Mouse (Mus musculus) kidney, adult 9 months (tissue): ENCODE data around the gene Aph1c.
"Not testable (repeated sequence)": the region's sequence is repeated elsewhere in the genome, so short reads cannot be mapped to it uniquely, and the experiment has no call there.

Experiments
- DNase-seq: peaks from one replicate; pipeline ENCODE4 v3.0.0; 2022

Aph1c gene

GRCm38 (mm10) chr9:66834318-66835096, at the start of gene Aph1c:
Gene Aph1c (minus strand): TSS chr9:66834726.
- peak; percentile 100 for DNase-seq

- no peak for DNase-seq
Measured at GRCm38 (mm10) chr9:66883500-66883899, 49.0 kb upstream of the Aph1c start.

- peak; percentile 16 for DNase-seq
Measured at GRCm38 (mm10) chr9:66882406-66882821, 47.9 kb upstream of the Aph1c start.

- DNase-seq = no peak
Measured at GRCm38 (mm10) chr9:66881858-66882257, 47.3 kb upstream of the Aph1c start.

GRCm38 (mm10) chr9:66880752-66881151, 46.2 kb upstream of the Aph1c start:
- DNase-seq = no peak

GRCm38 (mm10) chr9:66879486-66879885, 45.0 kb upstream of the Aph1c start:
- no peak for DNase-seq

- no peak for DNase-seq
Measured at GRCm38 (mm10) chr9:66878899-66879298, 44.4 kb upstream of the Aph1c start.

DNA sequence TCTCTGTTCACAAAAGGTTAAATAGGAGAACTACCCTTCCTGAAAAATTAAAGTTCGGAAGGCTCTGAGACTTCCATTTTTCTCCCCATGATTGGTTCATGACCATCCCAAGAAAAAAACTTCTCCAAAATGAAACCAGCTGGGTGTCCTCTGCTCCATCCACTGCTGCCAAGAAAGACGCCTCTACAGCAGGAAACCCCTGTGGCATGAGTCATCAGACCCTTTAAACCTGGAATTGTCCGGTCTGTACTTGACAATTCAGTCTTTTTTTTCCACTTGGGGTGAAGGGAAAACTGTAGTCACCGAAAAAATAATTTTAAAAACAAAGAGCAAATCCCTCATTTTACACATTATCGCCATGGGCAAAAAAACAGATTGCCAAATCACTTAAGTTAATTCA, 42.1 kb upstream of the Aph1c start:
- DNase-seq = peak; percentile 51

DNA sequence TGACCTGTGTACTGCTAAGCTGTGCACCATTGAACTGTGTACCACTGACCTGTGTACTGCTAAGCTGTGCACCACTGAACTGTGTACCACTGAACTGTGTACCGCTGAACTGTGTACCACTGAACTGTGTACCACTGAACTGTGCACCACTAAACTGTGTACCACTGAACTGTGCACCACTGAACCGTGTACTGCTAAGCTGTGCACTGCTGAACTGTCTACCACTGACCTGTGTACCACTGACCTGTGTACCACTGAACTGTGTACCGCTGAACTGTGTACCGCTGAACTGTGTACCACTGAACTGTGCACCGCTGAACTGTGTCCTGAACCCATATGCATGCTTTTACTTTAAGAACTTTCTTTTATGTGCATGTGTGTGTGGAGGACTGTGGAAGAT, 39.8 kb upstream of the Aph1c start:
- no peak for DNase-seq

DNA sequence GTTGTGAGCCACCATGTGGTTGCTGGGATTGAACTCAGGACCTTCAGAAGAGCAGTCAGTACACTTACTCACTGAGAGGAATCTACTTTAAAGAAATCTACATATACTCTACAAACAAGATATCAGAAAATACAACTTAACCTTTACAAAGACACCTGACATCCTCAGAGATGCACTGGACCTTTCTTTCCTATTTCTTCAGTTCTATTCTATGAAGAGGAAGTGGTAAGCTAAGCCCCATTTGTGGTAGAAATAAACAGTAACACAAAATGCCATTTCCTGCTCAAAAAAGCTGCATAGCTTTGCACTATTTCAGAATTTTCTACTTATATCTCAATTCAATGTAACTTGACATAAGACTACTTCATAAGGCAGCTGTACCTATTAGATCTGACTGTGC, 39.0 kb upstream of the Aph1c start:
- no peak for DNase-seq

- DNase-seq = not testable (repeated sequence)
Measured at GRCm38 (mm10) chr9:66873009-66873408, 38.5 kb upstream of the Aph1c start.

- peak; percentile 48 for DNase-seq
Measured at GRCm38 (mm10) chr9:66872015-66872727, 37.6 kb upstream of the Aph1c start.

- no peak for DNase-seq
Measured at GRCm38 (mm10) chr9:66864708-66865107, 30.2 kb upstream of the Aph1c start.

DNA sequence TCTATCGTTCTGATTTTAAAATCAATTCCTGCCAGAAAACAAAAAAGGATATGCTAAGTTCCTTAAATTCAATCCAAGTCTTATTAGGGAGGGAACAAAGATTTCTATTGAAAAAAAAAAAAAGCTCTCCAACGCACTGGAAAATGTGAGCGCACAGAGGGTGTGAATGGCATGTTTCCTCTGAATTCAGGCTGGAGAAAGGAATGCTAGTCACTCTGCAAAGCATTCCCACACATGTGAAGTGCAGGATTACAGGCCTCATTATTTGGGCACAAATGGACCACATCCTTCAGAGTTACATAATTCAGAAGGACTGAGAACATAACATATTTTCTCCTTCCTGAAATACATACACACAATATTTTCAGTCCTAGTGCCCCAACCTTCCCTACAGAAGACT, 28.9 kb upstream of the Aph1c start:
- DNase-seq = no peak

DNA sequence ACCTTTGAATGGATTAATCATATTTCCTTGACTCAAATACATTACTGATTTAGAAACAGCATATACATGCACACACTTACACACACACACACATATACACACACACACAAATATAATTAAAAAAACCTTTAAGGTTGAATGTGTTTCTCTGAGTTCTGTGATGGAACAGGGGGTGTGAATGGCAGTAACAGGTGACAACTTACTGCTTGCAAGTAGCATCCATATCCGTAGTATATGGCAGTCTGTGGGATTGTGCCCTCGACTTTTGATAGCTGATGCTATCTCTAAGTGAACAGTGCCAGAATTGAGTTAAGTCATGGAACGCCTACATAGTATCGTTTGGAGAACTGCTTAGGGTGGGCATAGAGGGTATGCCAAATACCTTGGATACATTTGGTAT, 27.7 kb upstream of the Aph1c start:
- DNase-seq = no peak

GRCm38 (mm10) chr9:66861104-66861767, 26.7 kb upstream of the Aph1c start:
- no peak for DNase-seq

DNA sequence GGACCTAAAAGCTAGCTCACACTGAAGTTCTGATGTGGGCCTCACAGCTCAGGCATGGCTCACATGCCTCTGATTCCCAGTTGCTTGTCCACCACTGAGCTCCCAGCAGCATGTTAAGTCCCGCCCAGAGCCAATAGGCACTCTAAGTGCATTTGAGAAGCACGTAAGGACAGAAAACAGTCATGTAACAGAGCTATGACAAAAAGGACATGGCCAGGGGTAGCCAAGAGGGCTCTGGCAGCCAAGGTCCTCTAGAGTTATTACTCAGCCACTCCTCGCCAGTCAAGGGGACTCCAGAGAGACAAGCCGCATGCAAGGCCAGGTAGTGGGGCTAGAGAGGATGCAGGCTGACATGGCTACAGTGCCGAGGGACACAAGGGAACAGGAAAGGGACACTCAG, 25.0 kb upstream of the Aph1c start:
- no peak for DNase-seq

DNA sequence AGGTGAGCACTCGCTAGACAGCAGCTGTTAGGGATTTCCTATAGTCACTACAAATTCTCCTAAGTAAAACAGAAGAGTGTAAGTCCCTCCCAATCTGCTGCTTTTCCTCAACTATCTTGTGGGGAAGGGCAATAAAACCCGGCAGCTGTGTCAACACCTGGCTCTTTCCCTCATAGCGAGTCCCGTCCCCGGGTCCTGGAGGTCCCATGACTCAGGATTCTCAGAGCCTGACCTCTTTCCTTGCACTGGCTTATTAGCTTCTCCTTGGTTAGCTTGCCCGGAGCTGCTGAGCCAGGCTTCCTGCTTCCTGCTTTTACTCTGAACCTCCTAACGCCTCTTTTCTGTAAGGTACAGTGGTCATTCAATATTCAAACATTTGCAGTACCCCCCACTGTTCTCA, 21.3 kb upstream of the Aph1c start:
- no peak for DNase-seq

DNA sequence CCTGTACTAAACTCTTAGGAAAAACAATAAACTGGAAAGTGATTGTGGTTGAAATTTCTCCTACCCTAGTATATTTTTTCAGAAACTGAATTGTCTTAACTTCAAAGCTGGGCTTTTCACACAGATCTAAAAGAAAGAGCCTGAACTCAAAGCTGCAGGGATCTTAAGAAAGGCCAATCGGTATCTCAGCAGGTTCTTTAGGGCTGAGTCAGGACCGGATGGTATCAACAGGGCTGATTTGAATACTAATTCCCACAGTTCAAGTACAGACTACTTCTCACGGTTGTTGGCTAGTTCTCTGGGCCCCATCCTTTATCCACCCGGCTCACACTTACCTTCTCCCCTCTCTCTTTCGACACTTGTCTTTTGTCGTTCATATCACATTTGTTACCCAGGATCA, 18.1 kb upstream of the Aph1c start:
- DNase-seq = no peak

DNA sequence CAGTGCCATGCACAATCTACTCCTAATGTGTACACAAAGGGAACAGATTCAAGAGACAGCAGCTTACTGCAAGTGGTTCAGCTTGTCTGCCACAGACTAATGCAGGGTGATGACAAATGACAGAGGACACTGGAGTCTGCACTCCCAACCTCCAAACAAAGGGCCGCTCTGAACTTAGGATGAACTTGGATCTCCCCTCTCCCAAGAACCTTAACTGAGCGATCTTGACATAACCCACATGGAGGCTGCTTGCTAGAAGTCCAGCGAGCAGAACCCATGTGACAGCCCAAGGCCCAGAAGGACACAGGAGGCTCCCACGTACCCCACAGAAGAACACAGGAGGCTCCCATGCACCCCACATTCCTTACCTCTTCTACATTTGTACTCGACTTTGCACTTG, 16.4 kb upstream of the Aph1c start:
- no peak for DNase-seq

- DNase-seq = no peak
Measured at GRCm38 (mm10) chr9:66846822-66847221, 12.3 kb upstream of the Aph1c start.

- DNase-seq = no peak
Measured at GRCm38 (mm10) chr9:66835097-66835480, 563 bp upstream of the Aph1c start.

DNA sequence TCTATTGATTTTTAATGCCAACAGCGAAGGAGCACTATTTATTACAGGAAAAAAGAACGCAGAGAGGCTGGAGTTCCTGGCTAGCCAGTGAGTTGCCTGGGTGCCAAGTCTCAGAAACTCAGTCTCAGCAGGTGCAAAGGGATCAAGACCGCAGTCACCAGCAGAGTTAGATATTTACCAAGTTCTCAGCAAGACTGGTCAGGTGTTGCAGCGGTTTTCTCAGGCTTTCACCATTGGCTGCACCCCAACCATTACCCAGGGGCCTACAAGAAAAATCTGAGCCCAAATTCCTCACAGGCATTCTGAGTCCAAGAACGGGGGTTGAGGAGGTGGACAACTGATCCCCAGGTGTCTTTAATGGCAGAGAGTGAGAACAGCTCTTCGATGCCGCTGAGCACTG, 675 bp downstream of the Aph1c start:
- DNase-seq = peak; percentile 80

- peak; percentile 23 for DNase-seq
Measured at GRCm38 (mm10) chr9:66832366-66832908, 2.1 kb downstream of the Aph1c start.
